Mouse (Mus musculus): Measurements from ENCODE around the gene Bdkrb2. TPM values are rescaled to one million over a fixed set of nuclear protein-coding genes. Genes with fewer than 3 reads are reported as not detected.

Gene Bdkrb2
- polyA plus RNA-seq (2012), result not detected in 2 replicates

DNA sequence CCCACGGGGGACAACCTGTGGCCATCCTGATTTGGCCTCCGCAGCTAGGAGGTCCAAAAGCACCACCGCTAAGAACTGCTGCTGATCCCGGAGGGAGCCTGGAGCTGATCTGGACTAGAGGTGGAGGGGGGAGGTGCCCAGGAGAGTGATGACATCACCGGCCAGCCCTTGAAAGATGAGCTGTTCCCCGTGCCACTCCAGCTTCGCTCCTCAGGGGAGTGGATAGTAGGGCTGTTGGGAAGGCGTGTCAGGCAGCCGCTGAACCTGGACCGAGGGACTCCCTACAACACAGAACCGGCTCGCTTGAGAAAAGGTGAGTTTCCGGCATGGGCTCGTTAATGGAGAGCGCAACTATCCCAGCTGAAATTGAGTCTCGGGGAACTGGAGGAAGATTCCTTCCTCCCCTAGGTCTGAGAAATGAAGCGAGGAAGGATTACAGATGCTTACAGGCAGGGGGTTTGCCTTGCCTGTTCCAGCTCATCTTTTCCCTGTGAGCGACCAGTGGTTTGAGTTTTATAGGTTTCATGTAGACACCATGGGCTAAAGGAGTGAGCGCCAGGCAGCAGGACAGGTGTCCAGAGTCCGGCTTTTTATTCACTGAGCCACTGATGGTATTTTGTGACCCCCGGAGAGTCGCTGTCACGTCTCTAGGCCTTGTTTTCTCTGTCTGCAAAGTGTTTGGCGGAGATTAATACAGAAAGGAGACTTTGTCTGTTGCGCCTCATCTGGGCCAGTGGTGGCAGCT, at the start of gene Bdkrb2:
TSS of gene Bdkrb2 (plus strand) at position 291 of the 745 bp plus-strand sequence.
- no peak for TF ChIP-seq GATA1 (IDR thresholded peaks at IDR 0.05; ENCODE audit: low read length)

DNA sequence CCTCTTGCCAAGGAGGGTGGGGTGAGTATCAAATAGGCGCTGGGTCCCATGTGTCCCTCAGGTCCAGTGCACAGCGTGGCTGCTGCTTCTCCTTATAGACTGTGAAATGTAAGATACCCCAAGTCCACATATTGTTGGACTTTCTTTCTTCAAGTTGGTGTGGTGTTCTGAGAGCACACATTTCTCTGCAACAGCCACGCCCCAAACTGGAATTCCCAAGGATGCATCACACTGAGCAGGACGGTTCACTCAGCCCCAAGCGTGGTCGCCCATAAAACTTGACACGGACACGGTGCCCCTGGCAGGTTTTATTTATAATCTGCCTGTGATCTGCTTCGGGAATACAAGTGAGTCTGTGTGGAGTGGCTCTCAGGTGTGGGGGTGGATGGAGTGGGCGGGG, 48.9 kb upstream of the Bdkrb2 start:
- TF ChIP-seq GATA1 (IDR thresholded peaks at IDR 0.05; ENCODE audit: low read length), result no peak

DNA sequence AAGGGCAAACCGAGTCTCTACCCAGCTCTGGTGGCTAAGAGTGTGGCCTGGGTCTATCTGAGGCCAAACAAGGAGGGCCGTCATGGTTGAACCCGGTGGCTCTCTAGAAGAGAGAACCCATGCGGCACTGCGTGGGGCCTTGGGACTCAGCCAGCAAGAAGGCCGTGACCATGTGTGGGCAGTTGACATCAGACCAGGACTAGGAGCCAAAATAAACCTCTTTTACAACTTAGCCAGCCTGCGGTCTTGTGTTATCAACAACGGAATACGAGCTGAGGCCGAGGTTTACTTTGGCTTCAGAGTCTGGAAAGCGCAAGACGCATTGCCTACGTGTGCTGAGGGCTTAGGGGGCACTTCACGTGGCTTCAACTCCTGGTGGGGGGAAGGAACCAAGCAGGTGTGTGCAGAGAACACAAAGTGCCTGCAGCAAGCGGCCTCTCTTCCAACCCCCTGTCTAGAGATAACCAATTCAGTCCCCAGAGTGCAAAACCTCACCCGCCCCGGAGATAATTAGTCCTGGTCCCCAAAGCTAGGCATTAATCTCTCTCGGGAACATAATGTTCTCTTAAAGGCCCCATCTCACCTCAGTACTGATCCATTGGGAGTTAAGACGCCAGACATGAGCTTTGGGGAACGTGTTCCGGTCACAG, 45.9 kb upstream of the Bdkrb2 start:
- TF ChIP-seq GATA1 (IDR thresholded peaks at IDR 0.05; ENCODE audit: low read length), result no peak

DNA sequence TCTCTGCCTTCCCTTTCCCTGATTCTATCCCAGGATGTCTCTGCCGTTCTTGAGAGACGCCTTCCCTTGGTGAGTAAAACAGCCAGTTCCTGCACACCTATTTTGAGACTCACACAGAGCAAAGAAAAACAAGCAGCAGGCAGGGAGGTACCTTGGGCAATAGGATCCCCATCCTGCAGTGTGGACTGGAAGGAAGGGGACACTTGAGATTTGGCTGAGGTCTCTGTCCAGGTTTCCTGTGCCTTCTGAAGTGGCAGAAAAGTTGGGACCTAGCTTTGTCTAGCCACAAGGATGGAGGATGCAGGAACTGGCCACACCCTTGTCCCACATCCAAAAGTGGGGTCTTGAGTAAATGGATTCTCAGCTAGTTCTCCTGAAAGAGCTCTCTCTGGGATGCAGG, 43.2 kb upstream of the Bdkrb2 start:
- TF ChIP-seq GATA1 (IDR thresholded peaks at IDR 0.05; ENCODE audit: low read length), result no peak

DNA sequence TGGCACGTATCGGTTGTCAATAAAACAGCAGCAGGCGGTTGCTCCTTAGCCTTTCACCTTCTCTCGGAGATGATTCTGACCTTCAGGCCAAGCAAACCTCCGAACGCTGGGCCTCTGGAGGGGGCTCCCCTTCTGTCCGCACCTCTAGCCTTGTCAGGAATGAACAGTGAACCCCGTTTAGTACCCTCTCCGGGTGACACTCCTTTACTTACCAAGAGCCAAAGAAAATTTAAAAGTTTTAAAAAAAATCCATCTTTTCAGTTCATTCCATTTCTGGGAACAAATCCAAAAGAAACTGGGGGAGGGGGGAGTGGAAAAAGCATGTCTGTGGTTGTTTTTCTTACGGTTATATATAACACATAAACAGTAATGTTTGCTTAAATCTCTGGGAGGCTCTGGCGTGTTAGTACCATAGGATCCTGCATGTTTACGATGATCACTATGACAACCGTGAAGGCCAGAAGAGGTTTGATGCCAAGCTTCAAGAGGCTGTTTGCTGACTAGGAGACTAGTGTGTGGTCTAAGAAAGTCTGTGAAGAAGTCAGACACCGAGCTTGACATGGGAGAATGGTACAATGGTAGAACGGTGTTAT, 41.8 kb upstream of the Bdkrb2 start:
- TF ChIP-seq GATA1 (IDR thresholded peaks at IDR 0.05; ENCODE audit: low read length), result no peak

DNA sequence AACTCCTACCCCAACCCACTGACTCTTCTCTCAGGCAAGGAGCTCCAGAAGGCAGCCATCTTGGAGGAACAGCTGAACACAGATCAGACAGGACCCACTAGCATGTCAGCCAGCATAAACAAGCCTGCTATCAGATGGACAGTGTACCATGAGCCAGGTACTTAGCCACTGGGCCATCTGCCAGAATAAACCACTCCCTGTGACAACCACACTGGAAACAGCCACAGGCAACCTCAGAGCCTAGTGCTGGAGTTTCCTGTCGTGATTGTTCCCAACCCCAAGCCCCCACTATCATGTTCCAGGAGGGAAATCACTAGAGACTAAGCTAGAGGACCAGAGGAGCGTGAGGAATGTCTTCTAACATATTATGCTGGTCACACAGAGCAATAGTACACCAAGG, 39.3 kb upstream of the Bdkrb2 start:
- TF ChIP-seq GATA1 (IDR thresholded peaks at IDR 0.05; ENCODE audit: low read length), result no peak

DNA sequence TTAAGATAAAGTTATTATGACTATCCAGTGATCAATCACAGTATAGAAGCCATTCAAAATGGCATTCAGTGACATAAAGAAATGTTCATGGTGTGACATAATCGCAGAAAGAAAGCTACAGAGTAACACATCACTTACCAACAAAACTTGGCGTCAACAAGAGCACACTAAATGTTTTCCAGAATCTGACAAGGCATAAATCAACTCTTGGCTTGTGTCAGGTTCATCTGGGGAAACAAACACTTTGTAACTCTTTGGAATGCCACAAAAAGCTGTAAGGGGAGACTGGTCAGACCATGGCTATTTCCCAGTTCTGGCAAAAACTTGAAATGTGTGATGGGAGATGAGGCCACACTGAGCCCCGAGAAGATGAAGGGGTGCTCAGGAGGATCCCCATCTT, 36.8 kb upstream of the Bdkrb2 start:
- no peak for TF ChIP-seq GATA1 (IDR thresholded peaks at IDR 0.05; ENCODE audit: low read length)

DNA sequence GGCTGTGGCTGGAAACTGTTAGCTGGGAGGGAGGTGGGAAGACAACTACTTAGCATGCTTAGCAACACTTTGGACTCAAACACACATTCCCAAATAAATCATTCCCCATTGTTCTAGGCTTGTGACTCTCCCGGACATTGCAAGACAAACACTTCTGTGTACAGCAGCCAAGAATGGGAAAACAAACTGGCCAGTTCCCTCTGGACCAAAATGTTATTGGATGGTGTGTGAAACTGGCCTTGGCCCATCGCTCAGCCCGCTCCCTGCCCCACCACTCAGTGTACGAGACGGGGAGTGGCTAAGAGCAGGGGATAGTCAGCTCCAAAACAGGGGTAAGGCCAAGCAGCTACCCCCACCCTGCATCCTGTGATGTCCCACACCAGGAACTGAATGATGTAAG, 36.2 kb upstream of the Bdkrb2 start:
- TF ChIP-seq GATA1 (IDR thresholded peaks at IDR 0.05; ENCODE audit: low read length), result no peak

DNA sequence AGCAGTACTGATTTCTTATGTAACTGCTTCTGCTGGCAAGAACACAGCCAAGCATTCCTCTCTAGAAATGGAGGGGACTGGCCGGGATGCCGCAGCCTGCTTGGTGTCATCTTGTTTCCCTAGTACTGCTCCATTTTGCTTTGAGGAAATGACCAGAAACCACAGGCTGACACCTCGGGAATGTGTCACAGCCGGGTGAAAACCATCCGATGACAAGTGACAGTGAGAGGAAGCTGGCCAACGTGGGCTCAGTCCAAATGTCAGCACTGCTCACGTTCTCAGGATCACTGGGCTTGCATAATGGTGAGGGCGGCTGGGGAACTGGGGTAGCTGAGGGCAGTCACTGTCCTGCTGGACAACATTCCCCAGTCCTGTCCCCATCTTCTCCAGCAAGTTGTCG, 33.5 kb upstream of the Bdkrb2 start:
- no peak for TF ChIP-seq GATA1 (IDR thresholded peaks at IDR 0.05; ENCODE audit: low read length)

DNA sequence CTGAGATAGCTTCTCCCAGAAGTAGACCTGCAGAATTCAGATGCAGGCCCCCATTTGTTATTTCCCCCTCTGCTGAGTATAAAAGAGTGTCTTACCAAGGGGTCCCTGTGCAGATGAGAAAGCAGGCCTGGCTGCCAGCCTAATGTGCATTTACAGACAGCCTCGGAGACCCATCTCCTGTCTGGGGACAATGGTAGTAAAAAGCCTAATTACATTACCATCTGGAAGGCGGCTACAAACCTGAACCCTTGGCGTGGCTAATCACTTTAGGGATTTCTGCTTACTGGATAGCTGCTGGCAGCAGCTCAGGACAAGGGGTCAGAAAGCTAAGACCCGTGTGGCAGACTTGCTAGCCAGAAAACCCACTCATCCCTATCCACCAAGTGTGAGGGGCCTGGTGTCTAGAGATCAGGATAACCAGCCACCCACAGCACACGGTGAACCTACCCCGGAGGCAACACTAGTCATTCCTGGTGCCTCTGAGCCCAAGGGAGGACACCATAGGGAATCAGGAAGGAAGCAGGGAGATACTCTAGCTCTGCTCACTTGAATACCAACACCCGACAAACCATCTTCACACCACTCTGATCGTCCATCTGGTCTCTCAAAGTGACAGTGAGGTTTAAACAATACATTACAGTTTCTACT, 31.2 kb upstream of the Bdkrb2 start:
- no peak for TF ChIP-seq GATA1 (IDR thresholded peaks at IDR 0.05; ENCODE audit: low read length)

DNA sequence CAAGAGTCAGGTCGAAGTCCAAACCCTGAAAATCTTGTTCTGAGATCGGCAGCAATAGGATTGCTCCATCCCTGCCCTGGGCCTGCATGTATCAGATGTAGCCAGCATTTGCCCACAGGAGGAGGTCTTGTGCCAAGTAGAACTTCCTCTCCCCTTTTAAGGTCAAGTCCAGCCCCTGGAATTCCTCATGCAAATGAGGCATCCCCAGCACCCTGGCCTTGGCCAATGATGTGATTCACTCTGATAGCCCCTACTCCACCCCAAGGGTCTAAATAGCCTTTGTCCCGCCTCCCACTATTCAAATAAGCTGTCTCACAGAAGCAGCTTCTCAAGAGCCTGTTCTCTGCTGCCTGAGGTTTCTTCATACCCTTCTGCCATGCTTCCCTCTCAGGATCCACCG, 28.2 kb upstream of the Bdkrb2 start:
- TF ChIP-seq GATA1 (IDR thresholded peaks at IDR 0.05; ENCODE audit: low read length), result no peak

DNA sequence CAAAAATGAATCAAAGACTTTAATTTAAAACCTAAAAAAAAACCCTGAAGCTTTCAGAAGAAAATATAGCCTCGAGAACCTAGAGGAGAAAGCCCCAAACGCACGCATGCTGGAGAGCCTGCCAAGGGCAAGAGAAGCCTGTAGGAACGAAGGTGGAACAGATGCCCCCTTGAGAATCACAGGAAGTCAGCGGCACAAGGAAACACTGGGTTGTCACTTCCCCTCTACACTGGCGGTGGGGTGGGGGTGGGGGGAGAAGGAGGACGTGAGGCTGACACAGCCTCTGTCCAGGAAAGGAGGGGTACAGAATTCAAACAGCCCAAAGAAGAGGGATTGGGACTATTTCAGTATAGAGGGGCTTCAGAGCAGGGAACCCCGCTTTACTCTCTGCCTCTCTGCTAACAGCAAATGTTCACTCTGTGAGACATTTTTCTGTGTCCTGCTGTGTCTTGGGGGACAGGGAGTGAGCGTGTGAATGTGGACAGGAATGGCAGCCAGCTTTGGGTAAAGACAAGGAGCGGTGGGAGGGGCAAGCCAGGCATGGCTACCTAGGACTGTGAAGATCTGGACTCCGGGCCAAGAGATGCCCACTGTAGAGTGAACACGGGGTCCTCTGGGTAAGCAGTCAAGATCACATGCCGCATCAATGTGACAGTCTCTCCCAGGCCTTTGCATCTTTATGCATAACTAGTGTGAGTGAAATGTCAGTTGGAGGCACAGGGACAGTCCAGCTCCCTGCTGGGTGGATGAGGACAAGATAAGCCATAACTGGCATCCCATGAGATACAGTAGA, 26.9 kb upstream of the Bdkrb2 start:
- TF ChIP-seq GATA1 (IDR thresholded peaks at IDR 0.05; ENCODE audit: low read length), result no peak

DNA sequence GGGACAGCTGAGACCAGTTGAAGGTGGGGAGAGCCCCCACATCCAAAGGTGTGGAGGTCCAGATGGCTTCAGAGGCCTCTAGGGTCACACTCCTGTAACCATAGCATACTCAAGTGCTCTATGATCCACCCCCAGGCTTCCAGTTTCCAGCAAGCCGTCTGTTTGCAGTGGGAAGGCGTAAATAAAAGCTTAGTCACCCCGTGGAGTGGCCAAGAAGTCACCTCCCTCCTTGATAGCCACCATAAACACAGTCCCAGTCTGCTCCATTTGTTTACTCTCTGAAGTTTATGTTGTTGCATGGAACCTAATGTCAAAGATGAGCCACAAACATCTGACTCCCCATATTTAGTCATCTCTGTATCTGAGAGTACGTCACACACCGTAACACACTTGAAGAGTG, 25.9 kb upstream of the Bdkrb2 start:
- TF ChIP-seq GATA1 (IDR thresholded peaks at IDR 0.05; ENCODE audit: low read length), result no peak

DNA sequence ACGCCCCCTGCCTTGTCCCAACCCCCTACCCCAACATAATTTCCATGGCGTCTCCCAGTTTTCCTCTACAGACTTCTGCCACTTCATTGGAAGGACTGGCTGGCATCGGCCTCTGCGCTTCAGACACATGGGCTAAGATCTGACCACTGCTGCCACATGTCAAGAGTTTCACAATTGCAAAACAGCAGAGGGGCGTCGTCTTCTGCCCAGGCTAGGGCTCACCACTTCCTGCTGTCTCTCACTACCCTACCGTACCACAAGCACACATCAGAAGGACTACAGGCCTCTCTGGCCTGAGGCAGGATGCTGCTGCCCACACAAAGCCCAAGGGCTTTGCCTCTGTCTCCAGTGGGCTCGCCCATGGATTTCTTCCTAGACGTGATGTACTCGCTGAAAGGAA, 23.4 kb upstream of the Bdkrb2 start:
- no peak for TF ChIP-seq GATA1 (IDR thresholded peaks at IDR 0.05; ENCODE audit: low read length)

DNA sequence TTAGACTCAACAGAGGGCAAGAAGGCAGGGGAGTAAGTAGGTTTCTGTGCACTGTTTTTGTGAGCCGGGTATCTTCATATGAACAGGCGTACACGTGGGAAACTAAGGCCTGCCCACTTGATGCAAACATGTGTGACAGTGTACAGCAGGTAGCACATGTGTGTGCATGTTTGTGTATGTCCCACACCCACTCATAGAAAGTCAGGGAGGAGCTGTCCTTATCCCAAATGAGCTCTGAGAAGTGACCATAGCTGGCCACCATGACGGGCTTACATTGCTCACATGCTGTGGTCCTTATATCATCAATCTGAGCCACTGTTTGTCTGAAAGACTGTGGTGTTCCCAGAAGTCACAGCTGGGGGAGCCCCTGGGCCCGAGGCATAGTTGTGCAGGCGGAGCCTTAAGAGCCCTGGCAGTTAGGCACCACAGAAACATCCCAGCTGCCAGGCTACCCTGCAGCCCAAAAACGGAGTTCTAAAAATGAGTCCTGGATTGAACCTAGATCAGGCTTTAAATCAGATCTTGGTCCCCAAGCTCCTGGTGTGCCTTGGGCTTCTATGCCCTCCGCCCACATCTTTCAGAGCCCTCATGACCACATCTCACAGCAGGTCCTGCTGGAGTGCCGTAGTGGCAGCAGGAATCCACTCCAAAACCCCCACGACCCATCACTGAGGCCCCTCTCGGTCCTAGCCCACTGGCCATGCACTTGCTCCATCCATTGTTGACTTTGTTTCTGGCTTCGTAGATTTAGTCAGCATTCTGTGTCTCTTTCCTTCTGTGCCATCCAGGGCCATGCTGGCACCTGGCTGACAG, 21.2 kb upstream of the Bdkrb2 start:
- TF ChIP-seq GATA1 (IDR thresholded peaks at IDR 0.05; ENCODE audit: low read length), result no peak
